Mouse (Mus musculus): ENCODE results near the gene Tmcc1.

- no peak for TF ChIP-seq CTCF (IDR thresholded peaks at IDR 0.05; ENCODE audit: low read depth)
- TF ChIP-seq EP300 (optimal IDR thresholded peaks at IDR 0.05) = no peak
These were observed 115.7 kb downstream of the Tmcc1 start for GRCm38 (mm10) chr6:116077608-116078007.

All from stomach, postnatal 0 days (tissue).